ENCODE assay signal across 19 mouse cellular contexts in genomic region chr3:116162097-116162666, GRCm38 (mm10). TPM values are rescaled to one million over a fixed set of nuclear protein-coding genes. Genes with fewer than 3 reads are reported as not detected.
DNase-seq lines count a peak whose midpoint lies in the region; ATAC-seq and TF ChIP-seq lines count a peak whose summit lies in the region.
"Had no signal": no experiment of that assay in that cellular context is flagged by ENCODE, and none has a peak within 500 bp of the region (broad histone marks: within the 10 kb centered on the region; RNA-seq: fewer than 3 reads in every experiment).

No protein-coding gene starts in this region.

- H3K79me2 ChIP-seq in liver, adult 2 months (ENCODE audit: control insufficient read depth, insufficient read depth, low read length): no peaks in the 10 kb centered on the region

- intact Hi-C loops in heart, postnatal 36 days (cut with DNase I): no loop called here

- H3K9me3 ChIP-seq in liver, embryonic 11.5 days (ENCODE audit: control insufficient read depth, low read length): no peaks in the 10 kb centered on the region
- no peaks in the 10 kb centered on the region for H3K9me3 ChIP-seq in liver, postnatal 0 days (ENCODE audit: low read length)
- H3K9me3 ChIP-seq: embryonic facial prominence, embryonic 15.5 days; forebrain, embryonic 10.5 days; lung, embryonic 15.5 days; midbrain, embryonic 10.5 days had no signal

- ATAC-seq in liver, embryonic 11.5 days (replicated peaks; ENCODE audit: low FRiP score): no peak
- peak; percentile 77 for ATAC-seq in liver, postnatal 0 days
- no peak for ATAC-seq in erythroid progenitor cell, adult 5-6 weeks (replicated peaks; ENCODE audit: low FRiP score, poor library complexity, severe bottlenecking)

- WGBS in liver, adult 2 months: 73% methylated on average over 9 of the region's 9 CpGs
- WGBS in liver, embryonic 11.5 days: 79% methylated on average over 9 of the region's 9 CpGs
- 41% methylated on average over 9 of the region's 9 CpGs for WGBS in bone marrow, adult 2 months
- WGBS in liver, postnatal 0 days (ENCODE audit: insufficient replicate concordance): 55% methylated on average over 9 of the region's 9 CpGs

- no peak overlapping the region for H3K4me2 ChIP-seq in liver, embryonic 11.5 days
- no peak overlapping the region for H3K4me2 ChIP-seq in liver, postnatal 0 days (ENCODE audit: low read depth, low read length)
- H3K4me2 ChIP-seq: embryonic facial prominence, embryonic 15.5 days; lung, embryonic 15.5 days had no signal

- no peak for TF ChIP-seq CTCF in liver, adult 2 months (IDR thresholded peaks at IDR 0.05; ENCODE audit: low read depth, low read length)
- no peak for TF ChIP-seq CTCF in bone marrow, adult 2 months (IDR thresholded peaks at IDR 0.05; ENCODE audit: control insufficient read depth, insufficient read depth, low read length)
- TF ChIP-seq CTCF in liver, postnatal 0 days (IDR thresholded peaks at IDR 0.05; ENCODE audit: low read depth): no peak

- no peak for TF ChIP-seq POLR2A in liver, adult 2 months (IDR thresholded peaks at IDR 0.05; ENCODE audit: extremely low read depth, insufficient read depth, low read length)
- no peak for TF ChIP-seq POLR2A in bone marrow, adult 2 months (IDR thresholded peaks at IDR 0.05; ENCODE audit: borderline replicate concordance, control insufficient read depth, low read depth, low read length)

- DNase-seq in heart, adult 18-20 months: peak; percentile 38 to 78
- no peak for DNase-seq in heart, postnatal 36 days
- peak; percentile 44 for DNase-seq in liver, adult 2 months (ENCODE audit: extremely low read depth, low read depth, low spot score)
- no peak for DNase-seq in liver, embryonic 11.5 days (ENCODE audit: low spot score)
- no peak for DNase-seq in liver, postnatal 0 days
- DNase-seq in adrenal gland, postnatal 25 days: no peak
- DNase-seq: cerebellum, adult 11 months; cerebellum, postnatal 10 days; kidney, adult 18-20 months; kidney, postnatal 10 days; retina, postnatal 1 day had no signal

- H3K4me3 ChIP-seq in liver, adult 2 months (ENCODE audit: insufficient read depth, low read depth, low read length): no peak overlapping the region
- no peak overlapping the region for H3K4me3 ChIP-seq in liver, embryonic 11.5 days (ENCODE audit: low read depth, low read length)
- H3K4me3 ChIP-seq in bone marrow, adult 2 months (replicated peaks; ENCODE audit: control insufficient read depth, low read depth, low read length): peak overlapping the region; percentile 16
- H3K4me3 ChIP-seq in liver, postnatal 0 days (ENCODE audit: low read depth, low read length): no peak overlapping the region
- H3K4me3 ChIP-seq: embryonic facial prominence, embryonic 15.5 days; forebrain, embryonic 10.5 days; layer of hippocampus, adult 2 months; lung, embryonic 15.5 days; midbrain, embryonic 10.5 days had no signal

- H3K27ac ChIP-seq in liver, adult 2 months (replicated peaks; ENCODE audit: insufficient read depth, low read depth, low read length): peak overlapping the region; percentile 59; the same call in 1 of the 2 replicates
- no peak overlapping the region for H3K27ac ChIP-seq in liver, embryonic 11.5 days (ENCODE audit: low read depth, low read length)
- no peak overlapping the region; the same call in 1 of the 2 replicates for H3K27ac ChIP-seq in bone marrow, adult 2 months (ENCODE audit: control insufficient read depth, insufficient read depth, low read depth, low read length, poor library complexity)
- H3K27ac ChIP-seq in liver, postnatal 0 days (ENCODE audit: low read depth): peak overlapping the region; percentile 69
- H3K27ac ChIP-seq: embryonic facial prominence, embryonic 15.5 days; forebrain, embryonic 10.5 days; layer of hippocampus, adult 2 months; lung, embryonic 15.5 days; midbrain, embryonic 10.5 days; stomach, postnatal 0 days had no signal

- H3K27me3 ChIP-seq in liver, adult 2 months (ENCODE audit: control insufficient read depth, insufficient read depth, low read length): no peaks in the 10 kb centered on the region
- H3K27me3 ChIP-seq in liver, embryonic 11.5 days (replicated peaks; ENCODE audit: control insufficient read depth, insufficient read depth, low read length): no peaks in the 10 kb centered on the region
- H3K27me3 ChIP-seq in liver, postnatal 0 days (ENCODE audit: insufficient read depth, low read length): no peaks in the 10 kb centered on the region
- H3K27me3 ChIP-seq: embryonic facial prominence, embryonic 15.5 days; lung, embryonic 15.5 days had no signal

- no peaks in the 10 kb centered on the region for H3K36me3 ChIP-seq in liver, adult 2 months (ENCODE audit: control insufficient read depth, insufficient read depth, low read length)
- no peaks in the 10 kb centered on the region for H3K36me3 ChIP-seq in liver, embryonic 11.5 days (ENCODE audit: control insufficient read depth, insufficient read depth, low read length)
- H3K36me3 ChIP-seq in liver, postnatal 0 days (replicated peaks; ENCODE audit: insufficient read depth, low read length): no peaks in the 10 kb centered on the region
- H3K36me3 ChIP-seq: embryonic facial prominence, embryonic 15.5 days; forebrain, embryonic 10.5 days; lung, embryonic 15.5 days; midbrain, embryonic 10.5 days had no signal

- peak; percentile 25; the same call in 1 of the 2 replicates for TF ChIP-seq EP300 in liver, postnatal 0 days (IDR thresholded peaks at IDR 0.05; ENCODE audit: low read depth)

- H3K9ac ChIP-seq in liver, adult 2 months (ENCODE audit: low read depth, low read length): no peak overlapping the region
- H3K9ac ChIP-seq in liver, embryonic 11.5 days (ENCODE audit: low read depth, low read length): no peak overlapping the region
- H3K9ac ChIP-seq in liver, postnatal 0 days (replicated peaks): no peak overlapping the region
- H3K9ac ChIP-seq: embryonic facial prominence, embryonic 15.5 days; lung, embryonic 15.5 days had no signal

- no peaks in the 10 kb centered on the region for H3K4me1 ChIP-seq in liver, adult 2 months (ENCODE audit: control insufficient read depth, insufficient read depth, low read length)
- no peaks in the 10 kb centered on the region for H3K4me1 ChIP-seq in liver, embryonic 11.5 days (replicated peaks; ENCODE audit: control insufficient read depth, insufficient read depth, low read length)
- no peaks in the 10 kb centered on the region; the same call in 1 of the 2 replicates for H3K4me1 ChIP-seq in bone marrow, adult 2 months (ENCODE audit: control insufficient read depth, insufficient read depth, low read length)
- no peaks in the 10 kb centered on the region for H3K4me1 ChIP-seq in liver, postnatal 0 days (ENCODE audit: insufficient read depth)
- H3K4me1 ChIP-seq: embryonic facial prominence, embryonic 15.5 days; lung, embryonic 15.5 days; midbrain, embryonic 10.5 days had no signal

RNA-seq across cellular contexts. Expression of gene Vcam1, which starts 32.7 kb away (rescaled TPM):
- 10 to 100 TPM; 16.7 to 23.8 TPM for total RNA-seq in heart, adult 18-20 months (2021)
- 10 to 100 TPM; 15.0 to 15.6 TPM for total RNA-seq in heart, postnatal 36 days (2021)
- 16.9 and 20.1 TPM in 2 replicates for total RNA-seq in liver, adult 2 months (2014; rRNA removed)
- polyA plus RNA-seq in liver, adult 2 months (2012; rRNA removed): 0.71 and 1.9 TPM in 2 replicates
- polyA plus RNA-seq in liver, embryonic 11.5 days (2014; fragmentation: Nextera tagmentation; extraction: Ambion mirVana): 64.3 and 67.4 TPM in 2 replicates
- 54.4 and 90.0 TPM in 2 replicates for polyA plus RNA-seq in bone marrow, adult 2 months (2011; ENCODE audit: insufficient read depth, insufficient read length, low replicate concordance, missing spikeins)
- polyA plus RNA-seq in liver, postnatal 0 days (2015; fragmentation: Nextera tagmentation; extraction: Ambion mirVana): 88.6 and 93.4 TPM in 2 replicates
- total RNA-seq in adrenal gland, postnatal 25 days (2021): 10.8 and 13.1 TPM in 2 replicates
- total RNA-seq in erythroid progenitor cell, adult 5-6 weeks (2015; ENCODE audit: low replicate concordance): 122 and 150 TPM in 2 replicates
- 75.3 and 92.5 TPM in 2 replicates for total RNA-seq in erythroid progenitor cell, adult 5-6 weeks (2017; ENCODE audit: low replicate concordance)

Comparison
In these comparisons a context has a peak if more than half of its experiments do, and no peak if none do; other contexts are left out.
1. DNase-seq: peak in heart, adult 18-20 months (2 of 2) and liver, adult 2 months (single experiment); none in heart, postnatal 36 days (0 of 2), liver, embryonic 11.5 days (single experiment), liver, postnatal 0 days (single experiment) and adrenal gland, postnatal 25 days (single experiment).
2. H3K27ac ChIP-seq: peak in liver, adult 2 months (single experiment) and liver, postnatal 0 days (single experiment); none in liver, embryonic 11.5 days (single experiment) and bone marrow, adult 2 months (single experiment).